Mouse (Mus musculus) 3134 (cell line): ENCODE results near the gene Zfp938.
A peak's percentile ranks its signal among the peaks of the same experiment; 100 is the strongest.

Experiments used
- DNase-seq: peaks from one replicate; pipeline ENCODE4 v3.0.0-alpha.2; 2011; ENCODE audit warnings: low spot score; ENCODE audit not compliant: insufficient read length; ENCODE audit errors: extremely low read depth

The Zfp938 gene

GRCm38 (mm10) chr10:82240742-82241400, at the start of gene Zfp938:
TSS of gene Zfp938 (minus strand) at chr10:82241280.
- peak; percentile 90 for DNase-seq

DNA sequence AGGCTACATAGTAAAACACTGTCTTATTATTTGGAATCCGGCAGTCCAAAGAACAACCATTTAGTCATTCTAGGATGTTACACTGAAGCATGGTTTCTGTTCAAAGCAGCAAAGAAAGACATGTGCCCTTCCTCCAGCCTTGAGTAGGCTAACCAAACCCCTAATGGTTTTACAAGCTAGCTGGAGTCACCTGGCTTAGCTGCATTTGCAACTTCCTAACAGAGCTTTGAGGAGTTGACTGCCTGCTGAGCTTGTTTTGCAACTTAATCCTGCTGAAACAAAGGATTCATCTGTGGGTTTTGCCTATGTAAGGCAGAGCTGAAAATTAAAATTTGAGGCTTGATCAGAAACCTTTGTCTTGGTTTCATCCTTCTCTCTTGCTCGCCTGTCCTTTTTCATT, 16.3 kb upstream of the Zfp938 start:
- DNase-seq, result no peak

DNA sequence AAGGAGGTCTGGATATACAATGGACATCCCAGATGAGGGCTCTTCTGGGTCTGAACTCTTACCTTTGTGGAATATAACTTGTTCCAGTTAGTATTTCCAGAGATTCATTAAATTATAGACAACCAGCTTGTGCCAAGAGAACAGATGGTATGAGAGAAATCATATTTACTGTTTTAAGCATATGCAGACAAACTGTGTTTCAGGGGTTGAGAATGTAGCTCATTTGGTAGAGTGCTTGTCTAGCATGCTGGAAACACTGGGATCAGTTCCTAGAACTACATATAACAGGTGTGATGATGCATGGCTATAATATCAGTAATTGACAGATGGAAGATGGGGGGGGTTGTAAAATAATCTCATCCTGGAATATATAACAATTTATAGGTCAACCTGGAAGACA, 3.9 kb upstream of the Zfp938 start:
- no peak for DNase-seq

DNA sequence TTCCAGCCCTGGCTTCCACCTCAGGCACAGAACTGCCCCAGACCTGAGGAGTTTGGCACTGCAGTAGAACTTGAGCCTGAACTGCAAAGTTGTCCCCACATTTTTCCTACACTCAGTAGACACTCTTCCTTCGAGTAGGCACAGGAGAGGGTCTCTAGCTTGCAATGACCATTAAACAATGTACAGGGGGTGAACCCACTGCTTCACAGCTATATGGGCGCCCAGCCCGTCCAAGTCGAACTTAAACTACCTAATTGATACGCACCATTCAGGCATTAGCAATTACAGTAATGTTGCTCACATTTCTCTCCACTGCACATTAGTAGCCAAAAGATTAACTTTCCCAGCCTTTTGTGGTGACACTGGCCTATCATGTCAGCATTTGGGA, 315 bp upstream of the Zfp938 start:
- DNase-seq, result no peak

DNA sequence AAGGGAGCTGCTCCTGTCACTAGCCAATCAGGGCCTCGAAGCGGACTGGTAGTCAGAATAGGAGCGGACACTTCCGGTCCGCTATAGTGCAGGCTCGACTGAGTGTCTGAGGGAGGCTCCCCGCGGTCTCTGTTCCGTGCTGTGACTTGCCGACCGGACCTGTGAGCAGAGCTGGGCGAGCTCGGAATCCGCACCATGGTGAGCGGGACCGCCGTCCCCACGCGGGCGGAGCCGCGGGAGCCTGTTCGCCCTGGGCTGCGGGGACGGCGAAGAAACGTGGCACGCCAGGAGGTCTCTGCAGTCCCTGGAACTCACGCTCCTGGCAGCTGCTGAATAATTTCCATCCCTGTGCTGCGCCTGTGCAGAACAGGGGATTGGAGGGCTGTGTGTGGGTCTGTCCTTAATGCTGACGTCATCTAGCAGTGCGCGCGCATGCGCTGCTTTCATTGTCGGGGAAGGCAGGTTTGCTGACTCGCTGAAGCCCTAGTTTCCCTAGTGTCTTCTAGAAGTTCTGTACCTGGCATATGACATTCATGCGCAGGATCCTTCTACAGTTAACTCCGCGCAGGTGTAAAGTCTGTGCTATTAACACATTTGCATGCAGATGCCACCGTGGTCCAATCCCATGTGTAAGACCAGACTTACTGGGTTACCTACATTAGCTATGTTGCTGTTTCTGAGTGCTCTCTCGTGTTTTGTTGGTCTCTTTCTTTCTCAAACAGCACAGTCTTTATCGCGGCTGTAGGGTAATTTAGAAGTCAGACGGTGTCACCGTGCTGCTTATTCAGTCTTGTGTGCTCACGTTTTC, 62.6 kb downstream of the Zfp938 start:
- DNase-seq, result peak; percentile 98
